Mouse (Mus musculus): ENCODE measurements around the gene Gnpda2. TPM values are rescaled to one million over a fixed set of nuclear protein-coding genes. Genes with fewer than 3 reads are reported as not detected.
A peak's percentile ranks its signal among the peaks of the same experiment; 100 is the strongest.

Gene Gnpda2
- 10 to 100 TPM; 59.0 to 87.0 TPM for polyA plus RNA-seq (2017; shearing (Covaris generic))

DNA sequence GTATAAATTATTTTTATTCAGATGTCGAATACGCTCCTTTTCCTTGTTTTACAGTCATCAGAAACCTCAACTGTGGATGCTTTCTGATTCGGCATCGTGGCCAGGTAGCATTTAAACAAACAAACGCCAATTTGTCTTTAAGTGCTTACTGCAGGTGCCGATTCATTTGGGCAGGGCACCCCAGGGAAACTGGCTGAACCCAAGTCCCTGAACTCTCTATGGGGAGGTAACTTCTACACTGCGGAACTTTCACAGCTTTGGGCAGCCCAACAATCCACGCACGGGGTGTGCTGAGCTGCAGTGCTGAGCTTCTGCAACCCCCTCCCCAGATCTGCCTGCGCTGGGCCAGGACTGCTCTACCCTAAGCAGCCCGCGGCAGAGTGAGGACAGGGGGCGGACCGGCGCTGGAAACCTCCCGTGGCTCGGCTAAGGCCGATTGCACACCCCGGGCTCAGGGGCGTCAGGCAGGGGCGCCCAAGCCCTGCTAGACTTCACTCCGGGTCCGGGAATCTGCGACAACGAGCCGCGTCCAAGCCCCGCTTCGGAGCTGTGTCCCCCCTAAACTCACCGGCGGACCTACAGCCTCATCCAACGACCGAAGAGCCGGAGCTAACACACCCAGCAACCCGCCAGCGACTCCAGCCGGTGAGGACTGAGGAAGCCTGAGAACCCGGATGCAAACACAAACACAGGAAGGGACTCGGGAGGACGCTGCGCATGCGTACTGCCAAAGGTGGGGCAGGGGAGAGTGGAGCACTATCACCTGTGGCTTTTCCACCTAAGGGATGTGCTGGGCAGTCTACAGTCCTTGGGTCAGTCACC, at the start of gene Gnpda2:
Gnpda2 (minus strand) TSS at position 701 of the 822 bp plus-strand sequence.
- peak; percentile 91 for ATAC-seq

GRCm38 (mm10) chr5:69634766-69635165, 42.6 kb upstream of the Gnpda2 start:
- ATAC-seq, result no peak

GRCm38 (mm10) chr5:69620899-69621298, 28.8 kb upstream of the Gnpda2 start:
- no peak for ATAC-seq

DNA sequence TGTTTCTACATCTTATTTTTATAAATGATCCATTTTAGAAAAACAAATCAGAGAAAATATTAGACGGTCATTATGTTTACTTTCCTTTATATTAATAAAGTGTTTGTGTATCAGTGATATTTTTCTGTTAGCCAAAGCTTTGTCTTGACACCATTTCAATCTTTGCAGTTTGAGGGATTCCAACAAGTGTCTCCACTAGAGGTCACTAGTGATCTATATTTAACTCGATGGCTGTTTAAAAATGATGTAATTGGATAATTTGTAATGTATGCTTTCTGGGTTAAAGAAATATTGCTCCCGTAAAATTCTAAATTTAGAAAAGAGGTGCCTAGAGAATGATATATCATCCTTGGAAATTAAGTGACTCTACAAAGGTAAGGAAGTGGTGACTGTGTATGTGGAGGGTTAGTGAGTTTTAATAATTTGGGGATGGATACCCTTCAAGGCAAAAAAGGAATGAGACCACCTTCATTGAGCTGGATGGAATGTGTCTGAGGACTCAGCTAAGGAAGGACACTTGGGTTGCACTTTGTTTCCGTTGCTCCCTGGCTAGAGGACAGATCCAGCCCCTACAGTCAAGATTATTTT, 21.2 kb upstream of the Gnpda2 start:
- peak; percentile 14 for ATAC-seq

DNA sequence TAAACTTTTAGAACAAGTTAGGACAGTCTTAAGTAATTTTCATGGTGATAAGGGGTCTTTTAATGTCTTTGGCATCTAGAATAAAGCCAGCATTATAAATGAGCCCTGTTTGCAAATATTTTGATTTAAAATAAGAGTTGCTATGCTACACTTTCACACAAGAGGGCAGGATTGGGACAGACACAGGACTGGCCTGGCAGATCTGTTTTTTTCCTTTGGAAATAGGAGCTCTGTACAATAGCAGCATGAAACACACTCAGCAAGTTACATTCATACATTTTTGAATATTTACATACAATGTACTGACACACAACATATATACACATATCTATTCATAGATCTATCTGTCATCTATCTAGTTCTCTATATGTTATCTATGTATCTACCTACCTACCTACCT, 8.9 kb upstream of the Gnpda2 start:
- ATAC-seq, result peak; percentile 40

DNA sequence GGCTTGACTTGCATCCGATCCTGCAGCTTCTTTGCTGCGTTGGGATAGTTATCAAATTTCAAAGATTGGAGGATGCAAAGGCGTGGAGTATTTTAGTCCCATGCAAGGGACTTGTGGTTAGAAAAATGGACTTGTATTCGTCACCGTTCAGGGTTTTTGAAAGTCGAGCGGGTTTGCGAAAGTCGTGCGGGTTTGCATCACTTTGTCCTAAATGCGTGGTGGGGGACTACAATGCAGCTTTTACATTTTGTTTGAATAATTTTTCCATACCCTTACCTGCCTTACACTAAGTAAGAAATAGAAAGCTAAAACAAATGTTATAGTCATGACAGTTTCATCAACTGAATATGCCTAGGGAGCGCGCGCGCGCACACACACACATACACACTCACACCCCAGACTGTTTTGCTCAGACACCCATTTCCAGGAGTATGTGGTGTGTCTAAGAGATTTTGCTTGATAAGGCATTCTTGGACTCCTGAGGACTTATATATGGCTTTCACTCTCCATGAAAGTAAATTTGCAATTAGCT, 34.7 kb downstream of the Gnpda2 start:
- peak; percentile 17 for ATAC-seq

GRCm38 (mm10) chr5:69556628-69557403, 35.3 kb downstream of the Gnpda2 start, which contains the start of gene Guf1:
Gene Guf1 (plus strand): TSS chr5:69556923.
- ATAC-seq, result peak; percentile 88

- ATAC-seq, result no peak
Observed at GRCm38 (mm10) chr5:69542489-69542888, 49.7 kb downstream of the Gnpda2 start, which contains the start of gene Yipf7. Gene Yipf7 (minus strand): TSS chr5:69542648.

DNA sequence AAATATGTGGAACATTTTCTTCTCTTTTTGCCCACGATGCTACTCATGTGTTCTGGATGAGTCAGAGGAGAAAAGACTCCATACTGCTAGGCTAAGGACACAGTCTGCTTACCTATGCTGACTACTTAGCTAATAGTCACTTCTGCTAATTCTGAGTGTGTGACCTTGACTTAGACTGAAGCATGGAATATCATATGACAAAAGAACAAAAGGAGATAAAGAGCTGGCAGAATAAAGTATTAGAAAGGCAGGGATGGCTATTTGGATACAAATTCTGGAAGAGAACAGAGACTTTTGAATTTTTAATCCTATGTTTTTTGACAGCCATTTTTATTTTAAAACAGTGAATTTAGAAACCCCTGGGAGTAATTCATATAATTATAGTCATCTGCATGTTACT, 50.5 kb downstream of the Gnpda2 start:
- no peak for ATAC-seq

- ATAC-seq, result no peak
Observed at GRCm38 (mm10) chr5:69523944-69524343, 68.2 kb downstream of the Gnpda2 start.

Other genes starting within 250 kb of the Gnpda2 start
- gene Yipf7, start 49.7 kb downstream of the Gnpda2 start, polyA plus RNA-seq (2017; shearing (Covaris generic)), result not detected
- gene Guf1, start 35.4 kb downstream of the Gnpda2 start, polyA plus RNA-seq (2017; shearing (Covaris generic)), result 1 to 10 TPM; 4.5 to 8.7 TPM

All from activated CD4-positive, CD25-positive, alpha-beta regulatory T cell, adult 4 months (primary cell).